Mouse (Mus musculus) C2C12 (cell line): ENCODE results near the gene Dbil5.

Experiments
- CEBPB ChIP-seq: IDR thresholded peaks from one replicate; pipeline ENCODE4 v1.6.1; 2011; ENCODE audit warnings: low read depth, mild to moderate bottlenecking, control low read depth, moderate library complexity
- CTCF ChIP-seq: IDR thresholded peaks from one replicate; pipeline ENCODE4 v1.5.1; 2011; ENCODE audit not compliant: control insufficient read depth, insufficient read depth, insufficient read length
- FOSL1 ChIP-seq: IDR thresholded peaks from one replicate; pipeline ENCODE4 v1.8.0; 2011; ENCODE audit warnings: mild to moderate bottlenecking, low read length; ENCODE audit not compliant: poor library complexity, insufficient read depth, severe bottlenecking
- MAX ChIP-seq: IDR thresholded peaks from one replicate; pipeline ENCODE4 v1.6.1; 2011; ENCODE audit warnings: mild to moderate bottlenecking, control low read depth
- MYOD1 ChIP-seq: IDR thresholded peaks from one replicate; pipeline ENCODE4 v1.6.1; 2011; ENCODE audit warnings: low read depth; ENCODE audit not compliant: control insufficient read depth, insufficient read length
- MYOG ChIP-seq: IDR thresholded peaks from one replicate; pipeline ENCODE4 v1.6.1; 2011; ENCODE audit not compliant: control insufficient read depth, insufficient read length; ENCODE audit errors: extremely low read depth
- USF1 ChIP-seq: IDR thresholded peaks from one replicate; pipeline ENCODE4 v1.6.1; 2011; ENCODE audit warnings: low read depth, mild to moderate bottlenecking, control low read depth, moderate library complexity

GRCm38 (mm10) chr11:76252036-76252435, 34.6 kb downstream of the Dbil5 start:
- TF ChIP-seq CTCF (no peak), USF1 (no peak), MYOG (no peak), MYOD1 (no peak), CEBPB (no peak), MAX (no peak), FOSL1 (no peak)
